Mouse (Mus musculus) stomach, postnatal 0 days (tissue): ENCODE measurements at regions not wholly inside any gene's neighbourhood (a gene's known extent, or its start where the extent isn't known, plus 50 kb on each side); places are given as distances from the start of the nearest gene placed in this dataset.
A peak's percentile ranks its signal among the peaks of the same experiment; 100 is the strongest.
"Not testable (repeated sequence)": the region's sequence is repeated elsewhere in the genome, so short reads cannot be mapped to it uniquely, and the experiment has no call there.

Experiments
- ATAC-seq: fragments of 200-750 bp; cut with Nextera tagmentation; 2 replicates; pipeline ENCODE4 v1.8.0; 2017; ENCODE audit not compliant: low FRiP score, low TSS enrichment
- DNase-seq: peaks from one replicate; pipeline ENCODE4 v3.0.0-alpha.2; 2016; ENCODE audit warnings: low spot score
- H3K27ac ChIP-seq: fragments of 300-500 bp; sonication (generic); replicated peaks from 2 replicates; pipeline ENCODE4 v1.5.1; 2014; ENCODE audit warnings: mild to moderate bottlenecking, control low read depth
- H3K27me3 ChIP-seq: fragments of 300-500 bp; sonication (generic); 2 replicates; pipeline ENCODE4 v1.6.1; 2014; ENCODE audit warnings: low read length; ENCODE audit not compliant: control insufficient read depth, insufficient read depth
- H3K36me3 ChIP-seq: fragments of 300-500 bp; sonication (generic); 2 replicates; pipeline ENCODE4 v1.6.1; 2014; ENCODE audit warnings: low read length, mixed read lengths; ENCODE audit not compliant: control insufficient read depth, insufficient read depth
- H3K4me1 ChIP-seq: fragments of 300-500 bp; sonication (generic); replicated peaks from 2 replicates; pipeline ENCODE4 v1.6.1; 2014; ENCODE audit warnings: antibody characterized with exemption; ENCODE audit not compliant: control insufficient read depth, insufficient read depth
- H3K4me2 ChIP-seq: fragments of 300-500 bp; sonication (generic); replicated peaks from 2 replicates; pipeline ENCODE4 v1.6.1; 2014; ENCODE audit warnings: low read depth, mild to moderate bottlenecking, control low read depth, moderate library complexity
- H3K4me3 ChIP-seq: fragments of 300-500 bp; sonication (generic); 2 replicates; pipeline ENCODE4 v1.5.1; 2014; ENCODE audit warnings: low read depth, low read length, control low read depth
- H3K9ac ChIP-seq: fragments of 300-500 bp; sonication (generic); 2 replicates; pipeline ENCODE4 v1.6.1; 2014; ENCODE audit warnings: mild to moderate bottlenecking, low read length, control low read depth, mixed read lengths
- H3K9me3 ChIP-seq: fragments of 300-500 bp; sonication (generic); 2 replicates; pipeline ENCODE4 v1.6.1; 2016; ENCODE audit warnings: low read length; ENCODE audit not compliant: control insufficient read depth
- CTCF ChIP-seq: IDR thresholded peaks from 2 replicates; pipeline ENCODE4 v1.5.1; 2016; ENCODE audit warnings: antibody characterized with exemption, low read depth, mild to moderate bottlenecking, moderate library complexity
- EP300 ChIP-seq: optimal IDR thresholded peaks from 2 replicates; pipeline ENCODE3; 2016; ENCODE audit warnings: antibody characterized with exemption
- WGBS: fragments of 180-500 bp; shearing (Covaris S2); extraction: QIAGEN DNeasy Blood & Tissue Kit; methylation state at CpG from one replicate; pipeline ENCODE4 v1.1.7; 2014; 5-methylcytosine and 5-hydroxymethylcytosine counted together

GRCm38 (mm10) chr6:13763636-13764035 is 76.1 kb downstream of the Gpr85 start:
- WGBS = 89% methylated on average over 4 of the region's 4 CpGs
- DNase-seq, H3K4me3 ChIP-seq, H3K27me3 ChIP-seq, H3K27ac ChIP-seq, ATAC-seq, H3K4me1 ChIP-seq, H3K9ac ChIP-seq, H3K36me3 ChIP-seq, H3K9me3 ChIP-seq, H3K4me2 ChIP-seq: not testable (repeated sequence)

DNA sequence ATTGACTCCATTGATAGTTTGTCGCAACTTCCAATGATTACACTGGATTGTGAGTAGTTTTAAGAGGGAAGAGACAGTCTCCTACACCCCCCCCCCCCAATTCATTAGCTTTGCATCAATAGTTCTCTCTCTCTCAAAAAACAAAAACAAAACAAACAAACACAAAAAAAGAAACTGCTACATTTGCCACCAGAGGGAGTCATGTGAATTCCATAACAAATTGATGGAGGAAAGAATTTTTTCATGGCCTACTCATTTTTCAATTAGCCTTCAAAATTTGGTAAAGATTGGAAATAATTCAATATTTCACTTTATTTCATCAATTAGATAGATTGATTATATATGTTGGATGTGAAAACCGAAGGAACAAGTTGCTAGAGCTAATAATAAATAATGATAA is 80.3 kb downstream of the Gpr85 start:
- H3K4me1 ChIP-seq = no peaks in the 10 kb centered on the region
- DNase-seq = no peak
- TF ChIP-seq EP300 (no peak), CTCF (peak; percentile 9; the same call in 1 of the 2 replicates)
- no peak overlapping the region for H3K9ac ChIP-seq
- no peak overlapping the region for H3K4me3 ChIP-seq
- WGBS = 76% methylated on average over 2 of the region's 2 CpGs
- no peaks in the 10 kb centered on the region for H3K36me3 ChIP-seq
- H3K4me2 ChIP-seq = no peak overlapping the region
- no peak for ATAC-seq
- no peak overlapping the region for H3K27ac ChIP-seq
- H3K27me3 ChIP-seq = no peaks in the 10 kb centered on the region
- H3K9me3 ChIP-seq = no peaks in the 10 kb centered on the region

GRCm38 (mm10) chr6:13758946-13759345 is 80.8 kb downstream of the Gpr85 start:
- H3K9ac ChIP-seq = no peak overlapping the region

GRCm38 (mm10) chr6:13748931-13749638 is 71.3 kb upstream of the Bmt2 start:
- Histone ChIP-seq H3K36me3 (no peaks in the 10 kb centered on the region), H3K9ac (no peak overlapping the region), H3K27me3 (no peaks in the 10 kb centered on the region), H3K4me1 (no peaks in the 10 kb centered on the region), H3K9me3 (no peaks in the 10 kb centered on the region), H3K27ac (no peak overlapping the region), H3K4me2 (no peak overlapping the region), H3K4me3 (no peak overlapping the region)
- TF ChIP-seq EP300 (no peak), CTCF (no peak)
- 64% methylated on average over 7 of the region's 7 CpGs for WGBS
- ATAC-seq (no peak), DNase-seq (no peak)

More at GRCm38 (mm10) chr6:13758946-13759345, 80.8 kb downstream of the Gpr85 start:
- Histone ChIP-seq H3K4me3 (no peak overlapping the region), H3K27me3 (no peaks in the 10 kb centered on the region), H3K9me3 (no peaks in the 10 kb centered on the region), H3K4me2 (no peak overlapping the region), H3K4me1 (no peaks in the 10 kb centered on the region), H3K27ac (no peak overlapping the region), H3K36me3 (no peaks in the 10 kb centered on the region)
- ATAC-seq (no peak), DNase-seq (no peak)
- TF ChIP-seq EP300 (no peak), CTCF (peak; percentile 62)

DNA sequence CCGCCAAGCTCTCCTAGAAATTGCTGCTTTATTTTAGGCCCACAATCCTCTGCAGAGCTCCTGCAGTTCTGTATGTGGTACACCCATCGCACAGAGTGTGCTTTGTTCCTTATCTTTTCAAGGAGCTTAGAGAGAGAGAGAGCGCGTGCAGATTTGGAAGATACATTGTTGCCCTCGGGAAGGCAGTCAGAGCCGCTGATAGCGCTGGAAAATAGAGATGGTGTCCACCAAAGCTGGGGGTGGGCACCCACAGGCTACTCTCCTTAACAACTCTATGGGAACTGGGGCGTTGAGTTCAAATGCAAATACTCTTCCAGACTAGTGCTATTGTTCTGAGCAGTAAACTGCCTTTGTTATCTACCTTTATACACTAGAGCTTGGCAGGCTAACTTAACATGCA is 70.2 kb upstream of the Bmt2 start:
- Histone ChIP-seq H3K27me3 (no peaks in the 10 kb centered on the region), H3K36me3 (no peaks in the 10 kb centered on the region), H3K4me1 (no peaks in the 10 kb centered on the region), H3K4me3 (no peak overlapping the region), H3K9me3 (no peaks in the 10 kb centered on the region), H3K9ac (no peak overlapping the region), H3K4me2 (no peak overlapping the region), H3K27ac (no peak overlapping the region)
- TF ChIP-seq CTCF = no peak
- TF ChIP-seq EP300 = no peak
- WGBS = 31% methylated on average over 8 of the region's 8 CpGs
- no peak for ATAC-seq
- no peak for DNase-seq

- H3K36me3 ChIP-seq = no peaks in the 10 kb centered on the region
- H3K9me3 ChIP-seq = no peaks in the 10 kb centered on the region
- 59% methylated on average over 8 of the region's 8 CpGs for WGBS
- H3K4me1 ChIP-seq = no peaks in the 10 kb centered on the region
- no peak overlapping the region for H3K27ac ChIP-seq
- no peak overlapping the region for H3K4me2 ChIP-seq
- H3K27me3 ChIP-seq = no peaks in the 10 kb centered on the region
- TF ChIP-seq EP300 (no peak), CTCF (no peak)
- ATAC-seq (no peak), DNase-seq (no peak)
- H3K9ac ChIP-seq = no peak overlapping the region
- H3K4me3 ChIP-seq = no peak overlapping the region
These were observed 69.1 kb upstream of the Bmt2 start for GRCm38 (mm10) chr6:13746577-13747482.
